Comparison of ENCODE assay signal across 8 mouse cellular contexts in the genomic region with DNA sequence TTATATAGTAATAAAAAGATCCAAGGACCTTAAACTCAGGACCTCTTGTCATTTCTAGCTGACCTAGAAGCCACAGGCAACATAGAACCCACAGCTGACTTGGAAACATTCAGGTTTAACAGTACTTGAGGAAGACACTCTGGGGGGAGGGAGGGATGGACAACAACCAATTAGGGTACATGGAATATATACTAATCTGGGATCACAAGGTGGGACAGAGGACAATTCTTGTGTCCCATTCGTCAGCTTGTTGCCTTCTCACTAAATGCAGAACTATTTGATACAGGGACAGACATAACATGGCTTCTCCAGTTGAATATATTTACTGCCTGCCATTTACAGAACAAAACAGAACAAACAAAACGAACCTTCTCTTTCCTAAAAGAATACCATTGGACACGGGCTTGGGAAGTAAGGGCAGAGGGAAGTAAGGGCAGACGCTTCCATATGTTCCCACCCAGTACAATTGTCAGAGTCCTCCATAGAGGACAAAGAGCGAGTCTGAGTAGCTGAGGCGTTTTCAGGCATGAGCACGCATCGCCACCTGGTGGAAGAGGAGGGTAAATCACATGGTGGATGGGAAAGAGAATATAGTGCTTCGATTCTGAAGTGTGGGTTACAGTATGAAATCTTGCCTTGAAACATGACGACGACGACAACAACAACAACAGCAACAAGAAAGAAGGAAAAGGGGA. TPM values are rescaled to one million over a fixed set of nuclear protein-coding genes. Genes with fewer than 3 reads are reported as not detected.
DNase-seq lines count a peak whose midpoint lies in the region; ATAC-seq and TF ChIP-seq lines count a peak whose summit lies in the region.

No protein-coding gene starts in this region.

- WGBS in hindbrain, postnatal 0 days = 18% methylated on average over 12 of the region's 12 CpGs
- WGBS in midbrain, embryonic 10.5 days = 23% methylated on average over 12 of the region's 12 CpGs

- no peaks in the 10 kb centered on the region for H3K36me3 ChIP-seq in hindbrain, postnatal 0 days (ENCODE audit: insufficient read depth, low read length)
- no peaks in the 10 kb centered on the region for H3K36me3 ChIP-seq in midbrain, embryonic 10.5 days

- intact Hi-C loops in left cerebral cortex, postnatal 4 days (cut with DNase I) = loop anchor here (1.0 kb wide), 1 partner anchor 165 kb away; no protein-coding TSS in a partner anchor

- peak; percentile 74 for DNase-seq in layer of hippocampus, adult 11-12 months (ENCODE audit: low spot score)
- DNase-seq in layer of hippocampus, adult 9-10 months (ENCODE audit: low spot score) = no peak
- DNase-seq in cerebellum, adult 9-11 months = peak; percentile 34
- DNase-seq in frontal cortex, postnatal 14 days (ENCODE audit: low spot score in 2 of 2) = peak; percentile 42 to 74
- peak; percentile 87 for DNase-seq in hindbrain, postnatal 0 days (ENCODE audit: low spot score)
- DNase-seq in left cerebral cortex, postnatal 4 days = peak; percentile 74
- DNase-seq in midbrain, embryonic 10.5 days (ENCODE audit: low spot score) = peak; percentile 73
- DNase-seq in spleen, adult 12 weeks (ENCODE audit: low spot score) = peak; percentile 43

- H3K27me3 ChIP-seq in hindbrain, postnatal 0 days (ENCODE audit: insufficient read depth, low read length) = no peaks in the 10 kb centered on the region
- H3K27me3 ChIP-seq in midbrain, embryonic 10.5 days (ENCODE audit: low read depth, poor library complexity, severe bottlenecking) = no peaks in the 10 kb centered on the region

- H3K27ac ChIP-seq in hindbrain, postnatal 0 days = no peak overlapping the region
- H3K27ac ChIP-seq in midbrain, embryonic 10.5 days (replicated peaks) = peak overlapping the region; percentile 72

- no peak overlapping the region for H3K9ac ChIP-seq in hindbrain, postnatal 0 days (replicated peaks; ENCODE audit: low read length)

- H3K4me2 ChIP-seq in hindbrain, postnatal 0 days (ENCODE audit: low read depth, low read length) = no peak overlapping the region

- H3K4me1 ChIP-seq in hindbrain, postnatal 0 days (ENCODE audit: insufficient read depth, low read length) = no peaks in the 10 kb centered on the region
- peaks cover 20% of the 10 kb centered on the region for H3K4me1 ChIP-seq in midbrain, embryonic 10.5 days

- no peaks in the 10 kb centered on the region for H3K9me3 ChIP-seq in hindbrain, postnatal 0 days (ENCODE audit: low read length)
- no peaks in the 10 kb centered on the region for H3K9me3 ChIP-seq in midbrain, embryonic 10.5 days (replicated peaks)

- ATAC-seq in hindbrain, postnatal 0 days = peak; percentile 90

- TF ChIP-seq CTCF in hindbrain, postnatal 0 days (IDR thresholded peaks at IDR 0.05; ENCODE audit: low read depth) = peak; percentile 97

- no peak overlapping the region for H3K4me3 ChIP-seq in hindbrain, postnatal 0 days (ENCODE audit: low read length)
- H3K4me3 ChIP-seq in midbrain, embryonic 10.5 days = no peak overlapping the region

RNA-seq across cellular contexts. Expression of gene Klre1, which starts 18.6 kb away (rescaled TPM):
- total RNA-seq in hindbrain, postnatal 0 days (2014; rRNA removed) = not detected in 2 replicates
- 0.21 TPM in 1 of 2 replicates, not detected in the other for polyA plus RNA-seq in hindbrain, postnatal 0 days (2015; fragmentation: Nextera tagmentation; extraction: Ambion mirVana)
- not detected for total RNA-seq in left cerebral cortex, postnatal 4 days (2021)
- not detected in 2 replicates for polyA plus RNA-seq in midbrain, embryonic 10.5 days (2016; fragmentation: Nextera tagmentation; extraction: Ambion mirVana)

RNA-seq across cellular contexts. Expression of gene Gabarapl1, which starts 26.1 kb away (rescaled TPM):
- total RNA-seq in hindbrain, postnatal 0 days (2014; rRNA removed) = 272 and 286 TPM in 2 replicates
- polyA plus RNA-seq in hindbrain, postnatal 0 days (2015; fragmentation: Nextera tagmentation; extraction: Ambion mirVana) = 272 and 274 TPM in 2 replicates
- 100 to 1,000 TPM; 206 to 217 TPM for total RNA-seq in left cerebral cortex, postnatal 4 days (2021)
- polyA plus RNA-seq in midbrain, embryonic 10.5 days (2016; fragmentation: Nextera tagmentation; extraction: Ambion mirVana) = 47.1 and 59.3 TPM in 2 replicates

RNA-seq across cellular contexts. Expression of gene Klrd1, which starts 32.5 kb away (rescaled TPM):
- total RNA-seq in hindbrain, postnatal 0 days (2014; rRNA removed) = not detected in 2 replicates
- polyA plus RNA-seq in hindbrain, postnatal 0 days (2015; fragmentation: Nextera tagmentation; extraction: Ambion mirVana) = not detected in 2 replicates
- total RNA-seq in left cerebral cortex, postnatal 4 days (2021) = not detected
- polyA plus RNA-seq in midbrain, embryonic 10.5 days (2016; fragmentation: Nextera tagmentation; extraction: Ambion mirVana) = 0.14 TPM in 1 of 2 replicates, not detected in the other

RNA-seq across cellular contexts. Expression of gene Tmem52b, which starts 46.7 kb away (rescaled TPM):
- total RNA-seq in hindbrain, postnatal 0 days (2014; rRNA removed) = 0.05 TPM in 1 of 2 replicates, not detected in the other
- not detected in 2 replicates for polyA plus RNA-seq in hindbrain, postnatal 0 days (2015; fragmentation: Nextera tagmentation; extraction: Ambion mirVana)
- total RNA-seq in left cerebral cortex, postnatal 4 days (2021) = not detected
- polyA plus RNA-seq in midbrain, embryonic 10.5 days (2016; fragmentation: Nextera tagmentation; extraction: Ambion mirVana) = not detected in 2 replicates

RNA-seq across cellular contexts. Expression of gene Olr1, which starts 52.1 kb away (rescaled TPM):
- total RNA-seq in hindbrain, postnatal 0 days (2014; rRNA removed) = not detected in 2 replicates
- polyA plus RNA-seq in hindbrain, postnatal 0 days (2015; fragmentation: Nextera tagmentation; extraction: Ambion mirVana) = 0.09 TPM in 1 of 2 replicates, not detected in the other
- total RNA-seq in left cerebral cortex, postnatal 4 days (2021) = not detected
- polyA plus RNA-seq in midbrain, embryonic 10.5 days (2016; fragmentation: Nextera tagmentation; extraction: Ambion mirVana) = 0.10 TPM in 1 of 2 replicates, not detected in the other
